Mouse (Mus musculus): Measurements from ENCODE around the gene Rsrp1. TPM values are rescaled to one million over a fixed set of nuclear protein-coding genes. Genes with fewer than 3 reads are reported as not detected.

The Rsrp1 gene
- polyA plus RNA-seq, 1 experiment = 145 TPM

- H3K4me3 ChIP-seq (ENCODE audit: control insufficient read depth, low read depth, low read length) = no peak overlapping the region
- no peak for TF ChIP-seq CTCF (IDR thresholded peaks at IDR 0.05; ENCODE audit: control insufficient read depth, insufficient read depth, insufficient replicate concordance, low read depth, low read length)
- TF ChIP-seq POLR2A (IDR thresholded peaks at IDR 0.05; ENCODE audit: control insufficient read depth, low read depth, low read length) = no peak
Measured at GRCm38 (mm10) chr4:134950518-134951091, 27.2 kb downstream of the Rsrp1 start.

DNA sequence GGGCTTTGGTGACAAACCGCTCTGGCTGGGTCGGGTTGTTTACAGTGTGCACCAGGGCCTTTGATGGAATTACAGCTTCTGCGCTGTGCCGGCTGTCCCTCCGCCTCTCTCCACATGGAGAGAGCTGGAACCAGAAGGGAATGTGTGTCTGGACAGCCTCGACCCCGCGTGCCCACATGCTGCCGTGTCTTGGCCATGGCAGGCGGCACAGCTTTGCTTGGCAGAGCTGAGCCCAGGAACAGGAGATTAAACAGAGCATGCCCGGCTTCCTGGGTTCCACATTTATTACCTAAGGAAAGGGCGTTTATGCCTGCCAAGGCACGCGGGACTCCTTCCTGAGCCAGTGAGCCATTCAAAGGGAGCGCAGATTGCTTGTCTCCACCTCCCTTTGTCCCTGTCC, 31.1 kb downstream of the Rsrp1 start:
- Histone ChIP-seq H3K27ac (ENCODE audit: control insufficient read depth, insufficient read depth, low read depth, low read length) (no peak overlapping the region), H3K4me3 (ENCODE audit: control insufficient read depth, low read depth, low read length) (no peak overlapping the region), H3K36me3 (ENCODE audit: control insufficient read depth, insufficient read depth, low read length) (no peaks in the 10 kb centered on the region), H3K27me3 (ENCODE audit: control insufficient read depth, insufficient read depth, low read length) (no peaks in the 10 kb centered on the region), H3K4me1 (ENCODE audit: control insufficient read depth, insufficient read depth, low read length) (no peaks in the 10 kb centered on the region)
- TF ChIP-seq POLR2A (IDR thresholded peaks at IDR 0.05; ENCODE audit: control insufficient read depth, low read depth, low read length) (no peak), CTCF (IDR thresholded peaks at IDR 0.05; ENCODE audit: control insufficient read depth, insufficient read depth, insufficient replicate concordance, low read depth, low read length) (no peak)

More at GRCm38 (mm10) chr4:134950518-134951091, 27.2 kb downstream of the Rsrp1 start:
- H3K27ac ChIP-seq (ENCODE audit: control insufficient read depth, insufficient read depth, low read depth, low read length) = no peak overlapping the region
- H3K4me1 ChIP-seq (ENCODE audit: control insufficient read depth, insufficient read depth, low read length) = peaks cover 2% of the 10 kb centered on the region
- no peaks in the 10 kb centered on the region for H3K27me3 ChIP-seq (ENCODE audit: control insufficient read depth, insufficient read depth, low read length)
- no peaks in the 10 kb centered on the region for H3K36me3 ChIP-seq (ENCODE audit: control insufficient read depth, insufficient read depth, low read length)

DNA sequence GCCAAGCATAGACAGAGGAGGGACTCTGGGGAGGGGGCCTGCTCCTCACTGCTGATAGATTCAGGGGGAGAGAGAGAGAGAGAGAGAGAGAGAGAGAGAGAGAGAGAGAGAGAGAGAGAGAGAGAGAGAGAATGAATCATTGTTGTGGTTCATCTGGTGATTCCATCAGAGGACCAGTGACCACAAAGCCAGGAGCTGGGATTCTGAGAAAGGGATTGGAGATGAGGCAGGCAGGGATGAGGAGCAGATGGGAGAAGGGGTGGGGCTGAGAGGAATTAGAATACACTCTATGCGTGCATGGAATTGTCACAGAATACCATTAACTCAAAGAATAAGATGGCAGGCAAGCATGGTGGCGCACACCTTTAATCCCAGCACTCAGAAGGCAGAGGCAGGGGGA, 31.8 kb downstream of the Rsrp1 start:
- Histone ChIP-seq H3K4me1 (ENCODE audit: control insufficient read depth, insufficient read depth, low read length) (no peaks in the 10 kb centered on the region), H3K27me3 (ENCODE audit: control insufficient read depth, insufficient read depth, low read length) (no peaks in the 10 kb centered on the region), H3K36me3 (ENCODE audit: control insufficient read depth, insufficient read depth, low read length) (no peaks in the 10 kb centered on the region), H3K4me3 (ENCODE audit: control insufficient read depth, low read depth, low read length) (no peak overlapping the region), H3K27ac (ENCODE audit: control insufficient read depth, insufficient read depth, low read depth, low read length) (no peak overlapping the region)
- no peak for TF ChIP-seq CTCF (IDR thresholded peaks at IDR 0.05; ENCODE audit: control insufficient read depth, insufficient read depth, insufficient replicate concordance, low read depth, low read length)
- TF ChIP-seq POLR2A (IDR thresholded peaks at IDR 0.05; ENCODE audit: control insufficient read depth, low read depth, low read length) = no peak

DNA sequence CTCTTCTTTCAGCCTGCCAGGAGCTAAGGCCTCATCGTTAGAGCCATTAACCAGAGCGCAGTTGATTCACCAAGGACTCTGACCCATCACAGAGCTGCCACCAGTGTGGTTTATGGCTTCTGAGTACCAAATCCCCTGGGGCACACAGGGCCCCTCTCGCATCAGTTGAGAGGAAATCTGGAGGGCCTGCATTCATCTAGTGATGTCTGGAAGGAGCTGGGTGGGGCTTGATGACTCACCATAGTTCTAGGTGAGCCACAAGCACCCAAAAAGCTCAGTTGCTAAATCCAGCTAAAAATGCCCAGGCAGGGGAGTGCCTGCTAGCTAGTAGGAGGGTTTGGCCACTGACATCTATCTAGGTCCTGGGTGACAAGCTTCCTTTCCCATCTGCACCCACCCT, 32.5 kb downstream of the Rsrp1 start:
- no peak overlapping the region for H3K4me3 ChIP-seq (ENCODE audit: control insufficient read depth, low read depth, low read length)
- TF ChIP-seq POLR2A (IDR thresholded peaks at IDR 0.05; ENCODE audit: control insufficient read depth, low read depth, low read length) = no peak
- H3K27me3 ChIP-seq (ENCODE audit: control insufficient read depth, insufficient read depth, low read length) = no peaks in the 10 kb centered on the region
- H3K36me3 ChIP-seq (ENCODE audit: control insufficient read depth, insufficient read depth, low read length) = no peaks in the 10 kb centered on the region
- no peaks in the 10 kb centered on the region for H3K4me1 ChIP-seq (ENCODE audit: control insufficient read depth, insufficient read depth, low read length)
- no peak overlapping the region for H3K27ac ChIP-seq (ENCODE audit: control insufficient read depth, insufficient read depth, low read depth, low read length)

- TF ChIP-seq POLR2A (IDR thresholded peaks at IDR 0.05; ENCODE audit: control insufficient read depth, low read depth, low read length) (no peak), CTCF (IDR thresholded peaks at IDR 0.05; ENCODE audit: control insufficient read depth, insufficient read depth, insufficient replicate concordance, low read depth, low read length) (peak; percentile 21; the same call in 1 of the 2 replicates)
Measured at GRCm38 (mm10) chr4:134956328-134956727, 32.9 kb downstream of the Rsrp1 start.

GRCm38 (mm10) chr4:134963021-134963776, 39.8 kb downstream of the Rsrp1 start:
- H3K36me3 ChIP-seq (ENCODE audit: control insufficient read depth, insufficient read depth, low read length) = no peaks in the 10 kb centered on the region
- peaks cover 6% of the 10 kb centered on the region for H3K4me1 ChIP-seq (ENCODE audit: control insufficient read depth, insufficient read depth, low read length)
- TF ChIP-seq CTCF (IDR thresholded peaks at IDR 0.05; ENCODE audit: control insufficient read depth, insufficient read depth, insufficient replicate concordance, low read depth, low read length) = peak; percentile 75
- TF ChIP-seq POLR2A (IDR thresholded peaks at IDR 0.05; ENCODE audit: control insufficient read depth, low read depth, low read length) = no peak
- no peaks in the 10 kb centered on the region for H3K27me3 ChIP-seq (ENCODE audit: control insufficient read depth, insufficient read depth, low read length)
- H3K27ac ChIP-seq (ENCODE audit: control insufficient read depth, insufficient read depth, low read depth, low read length) = no peak overlapping the region
- peak overlapping the region; percentile 57 for H3K4me3 ChIP-seq (ENCODE audit: control insufficient read depth, low read depth, low read length)

More at GRCm38 (mm10) chr4:134956328-134956727, 32.9 kb downstream of the Rsrp1 start:
- Histone ChIP-seq H3K27me3 (ENCODE audit: control insufficient read depth, insufficient read depth, low read length) (no peaks in the 10 kb centered on the region), H3K4me3 (ENCODE audit: control insufficient read depth, low read depth, low read length) (no peak overlapping the region), H3K27ac (ENCODE audit: control insufficient read depth, insufficient read depth, low read depth, low read length) (no peak overlapping the region), H3K4me1 (ENCODE audit: control insufficient read depth, insufficient read depth, low read length) (no peaks in the 10 kb centered on the region), H3K36me3 (ENCODE audit: control insufficient read depth, insufficient read depth, low read length) (no peaks in the 10 kb centered on the region)

DNA sequence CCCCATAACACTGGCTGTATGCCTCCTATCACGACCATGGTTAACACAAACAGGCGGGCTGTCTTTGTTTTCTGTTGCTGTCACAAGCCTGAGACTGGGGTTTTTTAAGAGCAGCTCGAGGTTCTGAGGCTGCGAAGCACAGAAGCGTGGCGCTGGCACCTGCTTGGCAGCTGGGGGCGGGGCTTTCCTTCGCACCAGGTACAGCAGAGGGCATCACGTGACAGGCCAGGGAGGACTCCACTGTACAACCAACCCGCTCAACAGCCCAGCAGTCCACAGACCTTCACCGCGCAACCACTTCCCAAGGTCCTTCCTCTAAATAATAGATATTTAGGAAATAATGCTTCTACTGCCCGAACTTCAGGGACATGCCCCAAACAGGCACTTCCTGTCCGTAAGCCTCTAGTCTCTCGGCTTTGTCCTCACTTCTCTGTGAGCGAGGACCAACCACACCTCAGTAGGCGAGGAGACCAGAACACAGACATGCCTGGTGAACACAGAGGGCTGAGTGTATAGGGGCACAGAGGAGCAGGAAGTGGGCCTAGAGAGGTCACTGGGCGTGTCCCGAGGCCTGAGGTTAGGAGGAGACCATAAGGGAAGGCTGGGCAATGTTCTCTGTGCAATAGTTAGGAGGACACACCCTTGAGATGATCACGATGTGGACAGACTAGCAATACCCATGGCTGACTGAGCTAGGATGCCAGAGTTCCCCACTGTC, 44.7 kb downstream of the Rsrp1 start:
- no peak for TF ChIP-seq CTCF (IDR thresholded peaks at IDR 0.05; ENCODE audit: control insufficient read depth, insufficient read depth, insufficient replicate concordance, low read depth, low read length)
- TF ChIP-seq POLR2A (IDR thresholded peaks at IDR 0.05; ENCODE audit: control insufficient read depth, low read depth, low read length) = no peak
- H3K4me3 ChIP-seq (ENCODE audit: control insufficient read depth, low read depth, low read length) = peak overlapping the region; percentile 7; the same call in 1 of the 2 replicates
- peaks cover 7% of the 10 kb centered on the region for H3K4me1 ChIP-seq (ENCODE audit: control insufficient read depth, insufficient read depth, low read length)
- H3K36me3 ChIP-seq (ENCODE audit: control insufficient read depth, insufficient read depth, low read length) = no peaks in the 10 kb centered on the region
- no peak overlapping the region for H3K27ac ChIP-seq (ENCODE audit: control insufficient read depth, insufficient read depth, low read depth, low read length)
- H3K27me3 ChIP-seq (ENCODE audit: control insufficient read depth, insufficient read depth, low read length) = no peaks in the 10 kb centered on the region
